ENCODE assay signal across 30 mouse cellular contexts in genomic region chr5:90687913-90688312, GRCm38 (mm10). TPM values are rescaled to one million over a fixed set of nuclear protein-coding genes. Genes with fewer than 3 reads are reported as not detected.
"Had no signal": no experiment of that assay in that cellular context is flagged by ENCODE, and none has a peak within 500 bp of the region (broad histone marks: within the 10 kb centered on the region; RNA-seq: fewer than 3 reads in every experiment).

No protein-coding gene starts in this region.

- H3K4me3 ChIP-seq: embryonic facial prominence, embryonic 10.5 days; embryonic facial prominence, embryonic 12.5 days; embryonic facial prominence, embryonic 13.5 days; embryonic facial prominence, embryonic 15.5 days; erythroblast, embryonic 14.5 days; forebrain, embryonic 10.5 days; forebrain, embryonic 12.5 days; forebrain, embryonic 13.5 days; forebrain, embryonic 15.5 days; gastrocnemius, adult 2 months; heart, adult 2 months; heart, embryonic 10.5 days had no signal

- DNase-seq: cerebellum, adult 9-10 months; cerebellum, adult 9-11 months; cerebellum, postnatal 10 days; cerebellum, postnatal 14 days; cerebellum, postnatal 25 days; cerebellum, postnatal 36 days; embryo, embryonic 11 days; forebrain, postnatal 0 days; gastrocnemius, adult 2 months; gastrocnemius, postnatal 10 days; gastrocnemius, postnatal 14 days; gastrocnemius, postnatal 25 days; gastrocnemius, postnatal 36 days; heart, adult 18-20 months; heart, adult 2 months had no signal

- H3K4me2 ChIP-seq: embryonic facial prominence, embryonic 12.5 days; embryonic facial prominence, embryonic 13.5 days; embryonic facial prominence, embryonic 15.5 days; forebrain, embryonic 12.5 days; forebrain, embryonic 13.5 days; forebrain, embryonic 15.5 days had no signal

- H3K27me3 ChIP-seq: embryonic facial prominence, embryonic 12.5 days; embryonic facial prominence, embryonic 13.5 days; embryonic facial prominence, embryonic 15.5 days; forebrain, embryonic 12.5 days; forebrain, embryonic 13.5 days; forebrain, embryonic 15.5 days had no signal

- H3K36me3 ChIP-seq: embryonic facial prominence, embryonic 10.5 days; embryonic facial prominence, embryonic 12.5 days; embryonic facial prominence, embryonic 13.5 days; embryonic facial prominence, embryonic 15.5 days; forebrain, embryonic 10.5 days; forebrain, embryonic 12.5 days; forebrain, embryonic 15.5 days; heart, embryonic 10.5 days had no signal

RNA-seq across cellular contexts. Expression of gene Rassf6, which starts 47.5 kb away (rescaled TPM):
- total RNA-seq: common myeloid progenitor, adult 5-6 weeks; gastrocnemius, adult 18-20 months; gastrocnemius, adult 2 months; gastrocnemius, adult 8-10 months; gastrocnemius, postnatal 10 days; gastrocnemius, postnatal 14 days; gastrocnemius, postnatal 25 days; gastrocnemius, postnatal 36 days; gastrocnemius, postnatal 4 days; heart, adult 2 months; heart, adult 8-10 months had no signal
- polyA plus RNA-seq: erythroblast, embryonic 14.5 days; forebrain, embryonic 13.5 days had no signal
